Mouse (Mus musculus) layer of hippocampus, adult 8-10 months (tissue): ENCODE results near the gene Hif3a. TPM values are rescaled to one million over a fixed set of nuclear protein-coding genes. Genes with fewer than 3 reads are reported as not detected.
"Not testable (repeated sequence)": the region's sequence is repeated elsewhere in the genome, so short reads cannot be mapped to it uniquely, and the experiment has no call there.

Experiments used
- DNase-seq, 2 experiments: peaks; one replicate each; pipeline ENCODE4 v3.0.0; 2022; ENCODE audit warnings: low spot score in 2 of 2
- total RNA-seq, 4 experiments: library from RNA; stranded (reverse); gene quantifications; 2 replicates each; pipeline ENCODE4 v1.2.4; 2022

The Hif3a gene
- total RNA-seq = 10 to 100 TPM in 2 of 4 experiments, 1 to 10 TPM in 2; 8.3 to 14.6 (median 11.2) TPM

DNA sequence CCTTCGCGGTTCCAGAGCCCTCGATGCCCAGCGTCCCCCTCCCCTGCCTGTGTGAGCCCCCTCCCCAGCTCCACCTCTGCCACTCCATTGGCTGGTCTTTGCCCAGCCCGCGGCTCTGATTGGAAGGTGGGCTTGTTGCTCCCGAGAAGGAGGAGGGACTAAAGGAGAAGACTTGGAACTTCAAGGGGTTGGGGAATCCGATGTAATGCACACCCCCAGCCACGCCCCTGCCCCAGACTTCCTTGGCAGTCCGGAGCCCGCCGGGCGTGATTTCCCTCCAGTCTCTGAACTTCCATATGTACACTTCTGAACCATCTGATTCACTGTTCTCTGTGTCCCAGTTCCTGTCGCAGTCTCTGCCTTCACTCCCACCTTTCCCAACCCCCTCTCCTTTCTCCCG lies at the start of gene Hif3a:
Gene Hif3a (minus strand): TSS at position 39 of the 400 bp plus-strand sequence.
- DNase-seq = peak in 1 of 2 experiments; percentile 42

DNA sequence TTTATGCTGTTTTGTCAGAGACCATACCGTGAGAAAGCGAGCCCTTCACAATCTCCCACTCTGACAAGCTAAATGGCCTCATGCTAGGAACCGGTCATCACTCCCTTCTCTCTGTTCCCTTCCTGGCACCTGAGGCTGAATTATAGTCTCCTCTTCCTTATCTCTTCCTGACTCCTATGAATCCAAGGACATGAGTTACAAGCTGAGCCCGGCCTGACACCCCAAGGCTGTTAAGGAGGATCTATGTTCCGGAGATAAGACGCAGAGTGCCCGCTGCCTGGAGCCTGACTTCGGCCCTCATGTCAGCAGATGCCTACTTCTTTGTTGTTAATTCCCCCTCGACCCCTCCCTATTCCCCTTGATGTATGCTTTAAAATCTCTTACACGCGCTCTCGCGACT lies 39.4 kb upstream of the Hif3a start:
- not testable (repeated sequence) for DNase-seq

DNA sequence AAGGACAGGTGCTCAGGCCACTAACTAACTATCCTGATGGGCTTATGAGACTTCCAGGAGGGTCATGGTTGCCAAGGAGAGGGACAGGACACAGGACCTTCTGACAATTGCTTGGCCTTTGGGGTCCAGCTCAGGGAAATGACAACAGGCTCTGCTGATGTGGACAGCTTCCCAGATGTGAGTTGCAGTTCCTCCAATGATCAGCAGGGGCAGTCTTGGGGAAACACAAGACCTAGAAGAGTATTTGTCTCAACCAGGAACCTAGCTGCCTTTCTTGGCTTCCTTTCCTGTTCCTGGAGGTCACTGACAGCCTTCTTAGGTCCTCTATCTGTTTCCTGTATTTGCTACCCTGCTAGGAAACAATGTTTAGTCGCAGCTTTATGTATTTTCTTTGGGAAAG lies 29.1 kb upstream of the Hif3a start:
- DNase-seq = no peak

DNA sequence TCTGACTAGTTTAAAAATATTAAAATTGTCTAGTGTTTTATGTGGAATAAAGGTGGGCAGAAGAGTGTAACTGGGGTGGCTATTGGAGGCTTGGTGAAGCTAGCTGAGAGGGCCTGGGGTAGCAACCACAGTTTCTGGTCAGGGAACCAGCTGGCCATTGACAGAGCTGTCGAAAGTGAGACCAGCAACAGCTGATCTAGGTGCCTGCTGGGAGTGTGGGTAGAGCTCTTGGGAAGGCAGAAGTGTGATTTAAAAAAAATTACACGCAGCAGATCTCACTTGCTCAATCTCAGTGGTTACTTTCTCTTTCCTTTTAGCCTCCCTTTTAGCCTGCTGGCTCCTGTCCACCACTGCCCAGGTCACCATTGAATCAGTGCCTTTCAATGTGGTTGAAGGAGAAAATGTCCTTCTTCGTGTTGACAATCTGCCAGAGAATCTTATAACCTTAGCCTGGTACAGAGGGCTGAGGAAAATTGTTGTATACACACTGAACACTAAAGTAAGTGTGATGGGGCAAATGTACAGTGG lies 27.9 kb upstream of the Hif3a start:
- no peak for DNase-seq

DNA sequence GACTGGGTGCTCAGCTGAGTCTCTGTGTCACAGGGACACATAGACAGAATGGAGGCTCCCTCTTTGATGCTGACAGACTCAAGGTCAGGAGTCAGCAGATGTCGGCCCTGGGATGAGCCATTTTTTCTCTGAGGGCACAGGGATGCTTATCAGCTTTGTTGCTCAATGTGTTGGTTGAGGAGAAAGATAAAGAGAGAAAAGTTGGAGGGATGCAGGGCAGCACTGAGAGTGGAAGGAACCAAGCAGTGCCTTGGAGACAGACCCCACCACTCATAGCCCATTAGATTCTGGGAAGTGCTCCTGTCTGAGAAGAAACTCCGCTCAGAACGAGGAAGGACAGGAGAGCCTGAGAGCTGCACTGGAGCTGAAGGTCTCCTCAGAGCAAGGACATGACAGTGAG lies 25.5 kb upstream of the Hif3a start:
- DNase-seq = no peak

DNA sequence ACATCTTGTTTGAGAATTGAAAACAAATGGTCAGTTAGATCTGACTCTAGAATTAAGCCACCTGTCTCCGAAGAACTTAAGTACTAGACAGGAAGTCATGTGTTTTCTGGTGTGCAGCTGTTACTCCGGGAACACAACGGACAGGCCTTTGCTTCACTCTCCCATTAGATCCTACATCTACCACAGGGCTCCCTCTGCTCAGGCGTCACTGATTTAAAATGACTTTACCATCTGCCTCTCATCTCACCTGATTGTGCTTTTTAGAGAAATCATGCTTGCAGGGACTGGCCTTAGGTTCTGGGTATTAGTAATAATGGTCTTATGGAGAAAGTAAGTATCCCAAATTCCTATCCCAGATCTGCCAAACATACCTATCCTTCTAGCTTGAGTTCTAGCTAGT lies 20.5 kb upstream of the Hif3a start:
- no peak for DNase-seq

DNA sequence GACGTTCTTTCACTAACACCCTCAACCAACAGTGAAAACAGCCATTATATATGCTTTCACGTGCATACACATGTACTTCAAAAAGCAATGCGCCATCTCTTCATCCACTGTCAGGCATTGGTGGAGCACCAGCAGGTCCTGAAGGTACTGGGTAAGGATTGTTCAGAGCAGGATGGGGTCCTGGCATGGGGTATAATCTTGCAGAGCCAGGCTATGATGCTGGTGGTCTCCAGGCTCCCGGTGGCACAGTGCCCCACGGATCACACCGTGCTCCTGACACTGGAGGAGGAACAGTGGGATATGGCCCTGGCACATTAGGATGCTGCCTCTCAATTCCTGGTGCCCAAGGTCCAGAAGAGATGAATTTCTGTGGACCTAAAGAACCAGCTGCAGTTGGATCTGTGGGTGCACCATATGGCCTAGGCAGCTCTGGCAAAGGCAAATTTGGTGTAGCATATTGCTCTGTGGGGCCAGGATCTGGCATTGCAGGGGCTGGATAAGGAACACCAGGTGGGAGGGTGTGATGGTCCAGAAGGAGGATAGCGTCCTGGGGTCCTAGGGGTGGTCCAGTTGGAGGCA lies 15.9 kb upstream of the Hif3a start:
- DNase-seq = no peak

DNA sequence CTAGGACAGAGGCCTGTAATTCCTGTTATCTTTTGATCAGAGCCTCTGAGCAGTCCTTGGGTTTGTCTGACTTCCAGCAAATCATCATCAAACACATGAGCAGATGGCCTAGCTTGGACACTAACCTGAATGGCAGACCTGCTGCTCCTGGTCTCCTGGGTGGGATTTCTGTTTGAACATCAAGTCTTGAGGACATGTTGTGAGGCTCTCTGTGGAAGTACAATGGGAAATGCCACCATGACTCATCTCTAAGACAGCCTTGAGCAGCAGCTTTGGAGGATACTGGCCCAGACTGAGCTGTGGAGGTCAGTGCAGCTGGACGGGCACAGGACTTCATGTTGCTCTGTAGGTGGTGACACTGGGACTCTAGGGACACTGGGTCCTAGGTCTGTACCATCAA lies 14.3 kb upstream of the Hif3a start:
- DNase-seq = no peak

DNA sequence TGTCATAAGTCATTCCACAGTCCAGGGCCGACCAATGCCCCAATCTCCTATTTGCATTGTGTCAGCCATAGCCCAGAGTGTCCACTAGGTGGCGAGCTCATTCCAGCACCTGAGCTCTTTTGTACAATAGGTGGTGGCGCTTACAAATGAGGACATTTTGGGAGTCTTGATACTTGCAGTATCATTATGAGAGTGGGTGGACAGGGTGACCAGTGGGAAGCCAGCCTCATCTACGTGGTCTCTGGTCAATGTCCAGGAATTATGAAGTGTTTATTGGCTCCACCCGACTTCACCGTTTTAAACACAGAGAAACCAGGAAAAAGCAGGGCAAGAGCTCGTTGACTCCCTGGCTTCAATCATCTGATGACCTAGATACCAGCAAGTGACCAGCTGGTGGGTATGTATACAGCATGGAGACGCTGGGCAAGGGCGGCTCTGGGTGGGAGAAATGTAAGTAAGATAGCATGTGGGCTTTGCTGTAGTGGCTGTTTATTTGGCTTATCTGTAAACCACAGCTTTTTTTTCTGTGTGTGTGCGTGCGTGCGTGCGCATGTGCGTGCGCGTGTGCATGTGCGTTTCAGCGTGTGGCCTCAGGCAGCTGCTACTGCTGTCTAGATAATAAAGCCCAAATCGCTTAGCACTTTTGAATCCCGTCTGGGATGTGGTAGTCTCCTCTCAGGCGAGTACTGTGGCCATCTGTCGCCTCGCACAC lies 11.8 kb upstream of the Hif3a start, which contains the start of gene Psg16:
Gene Psg16 (plus strand): TSS at position 137 of the 712 bp plus-strand sequence.
- peak; percentile 33 to 64 for DNase-seq

DNA sequence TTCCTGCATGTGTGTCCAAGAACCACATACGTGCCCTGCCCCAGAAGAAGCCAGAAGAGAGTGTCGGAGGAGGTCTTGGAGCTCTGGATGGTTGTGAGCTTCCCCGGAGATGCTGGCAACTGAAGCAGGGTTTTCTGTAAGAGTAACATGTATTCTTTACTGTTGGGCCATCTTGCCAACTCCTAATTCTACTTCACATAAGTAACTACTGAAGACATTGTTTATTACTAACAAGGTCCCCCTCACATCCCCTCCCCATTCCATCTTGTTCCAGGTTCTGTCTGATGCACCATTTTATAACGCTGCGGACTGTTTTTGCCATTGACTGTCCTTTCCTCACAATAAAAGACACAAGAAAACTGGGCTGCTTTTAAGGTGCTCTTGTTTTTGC lies 11.3 kb upstream of the Hif3a start:
- no peak for DNase-seq

DNA sequence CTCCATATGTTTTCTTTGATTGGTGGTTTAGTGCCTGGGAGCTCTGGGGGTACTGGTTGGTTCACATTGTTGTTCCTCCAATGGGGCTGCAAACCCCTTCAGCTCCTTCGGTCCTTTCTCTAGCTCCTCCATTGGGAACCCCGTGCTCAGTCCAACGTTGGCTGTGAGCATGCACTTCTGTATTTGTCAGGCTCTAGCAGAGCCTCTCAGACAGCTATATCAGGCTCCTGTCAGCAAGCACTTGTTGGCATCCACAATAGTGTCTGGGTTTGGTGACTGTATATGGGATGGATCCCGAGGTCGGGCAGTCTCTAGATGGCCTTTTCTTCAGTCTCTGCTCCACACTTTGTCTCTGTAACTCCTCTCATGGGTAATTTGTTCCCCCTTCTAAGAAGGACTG lies 5.4 kb upstream of the Hif3a start:
- DNase-seq = not testable (repeated sequence)

DNA sequence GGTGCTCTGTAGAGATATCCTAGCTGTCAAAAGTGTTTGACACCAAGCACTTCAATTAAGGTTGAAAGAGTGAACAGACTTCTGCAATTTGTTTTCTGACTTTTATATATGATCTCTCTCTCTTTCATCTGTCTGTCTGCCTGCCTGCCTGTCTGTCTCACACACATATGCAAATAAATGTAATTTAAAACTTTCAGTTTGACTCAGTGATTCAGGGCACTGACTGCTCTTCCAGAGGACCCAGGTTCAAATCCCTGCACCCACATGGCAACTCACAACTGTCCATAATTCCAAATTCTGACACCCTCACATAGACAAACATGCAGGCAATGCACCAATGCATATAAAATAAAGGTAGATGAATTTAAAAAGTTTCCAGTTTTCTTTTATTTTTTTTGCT lies 4.8 kb upstream of the Hif3a start:
- DNase-seq = no peak

DNA sequence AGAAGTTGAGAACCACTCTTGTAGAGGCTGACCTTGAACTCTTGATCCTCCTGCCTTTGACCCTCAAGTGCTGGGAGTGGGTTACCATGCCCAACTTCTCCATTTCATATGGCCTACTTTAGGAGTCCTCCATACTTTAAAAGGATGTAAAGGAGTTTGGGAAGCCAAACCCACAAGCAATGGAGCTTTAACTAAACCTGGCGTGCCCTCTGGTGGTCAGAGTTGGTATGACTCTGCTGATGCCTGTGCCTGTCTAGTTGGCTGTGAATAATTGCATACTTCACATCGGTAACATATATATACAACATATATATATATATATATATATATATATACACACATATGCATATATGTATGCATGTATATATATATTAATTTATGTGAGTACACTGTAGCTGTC lies 4.2 kb upstream of the Hif3a start:
- peak; percentile 70 to 91 for DNase-seq

DNA sequence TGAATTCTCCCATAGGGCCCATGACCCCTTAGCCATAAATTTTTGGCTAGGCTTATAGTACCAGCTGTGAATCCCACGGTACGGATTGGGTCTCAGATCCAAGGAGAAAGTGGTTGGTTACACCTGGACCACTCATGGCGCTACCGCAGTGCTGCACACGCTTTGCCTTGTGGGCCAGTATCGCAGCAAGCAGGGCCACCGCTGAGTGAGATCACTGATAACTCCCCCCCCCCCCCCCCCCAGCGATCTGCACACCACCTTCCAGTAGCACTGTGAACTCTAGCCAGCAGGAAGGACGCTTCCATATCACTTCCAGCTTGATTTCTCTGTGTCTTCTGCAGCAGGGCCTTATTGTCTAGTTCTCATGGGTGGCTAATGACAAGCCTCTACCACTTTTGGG lies 3.4 kb upstream of the Hif3a start:
- no peak for DNase-seq

DNA sequence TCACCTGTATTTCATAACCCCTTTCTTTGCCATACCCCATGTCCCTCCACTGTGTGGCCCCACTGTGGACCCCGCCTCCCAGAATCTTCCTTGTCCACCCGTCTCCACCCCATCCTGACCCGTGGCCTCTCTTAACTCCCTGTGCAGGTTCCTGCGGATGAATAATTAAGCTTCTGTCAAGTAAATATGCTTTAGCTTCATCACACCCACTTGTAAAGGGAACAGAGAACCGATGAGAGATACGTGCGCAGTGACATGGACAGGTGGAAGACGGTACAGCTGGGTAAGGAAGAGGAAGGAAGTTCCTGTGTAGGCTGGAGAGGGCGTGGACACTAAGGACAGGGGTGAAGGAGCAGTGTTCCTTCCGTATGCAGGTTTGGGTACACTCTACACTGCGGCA lies 618 bp upstream of the Hif3a start:
- DNase-seq = no peak

DNA sequence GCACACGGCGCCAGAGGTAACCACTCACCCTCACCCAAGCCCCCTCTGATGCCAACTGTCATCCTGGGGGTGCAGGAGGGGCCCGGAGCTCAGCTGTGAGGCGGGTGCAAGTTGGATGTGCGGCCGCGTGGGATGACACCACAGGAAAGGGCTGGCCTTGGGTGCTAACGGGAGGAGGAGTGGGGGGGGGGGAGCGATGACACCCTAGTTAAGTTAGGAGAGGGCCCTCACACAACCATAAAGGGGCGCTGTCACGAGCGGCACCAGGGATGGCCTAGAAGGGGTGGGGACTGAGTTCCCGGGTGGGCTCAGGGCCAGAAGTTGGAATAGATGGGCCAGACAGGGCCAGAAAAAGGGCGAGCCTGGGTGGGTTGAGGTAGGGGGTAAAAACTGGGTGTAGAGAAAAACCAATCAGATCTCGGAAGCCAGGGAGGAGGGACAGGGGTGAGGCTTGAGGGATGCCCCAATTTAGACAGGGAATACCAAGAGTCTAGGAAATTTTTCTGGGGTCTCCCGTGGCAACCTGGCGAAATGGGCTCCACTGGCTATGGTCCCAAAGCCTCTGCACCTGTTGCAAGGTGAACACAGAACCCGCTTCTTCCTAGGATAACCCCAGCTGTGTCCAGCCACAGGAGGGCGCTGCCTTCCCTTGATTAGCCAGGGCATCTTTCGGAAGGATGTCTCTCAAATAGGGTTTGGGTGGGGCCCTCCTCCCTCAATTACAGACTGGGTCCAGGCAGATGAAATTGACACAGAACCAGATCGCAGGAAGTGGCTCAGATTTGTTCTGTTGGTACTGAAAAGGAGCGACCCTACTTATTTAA lies 1.2 kb downstream of the Hif3a start:
- peak in 1 of 2 experiments; percentile 36 for DNase-seq

DNA sequence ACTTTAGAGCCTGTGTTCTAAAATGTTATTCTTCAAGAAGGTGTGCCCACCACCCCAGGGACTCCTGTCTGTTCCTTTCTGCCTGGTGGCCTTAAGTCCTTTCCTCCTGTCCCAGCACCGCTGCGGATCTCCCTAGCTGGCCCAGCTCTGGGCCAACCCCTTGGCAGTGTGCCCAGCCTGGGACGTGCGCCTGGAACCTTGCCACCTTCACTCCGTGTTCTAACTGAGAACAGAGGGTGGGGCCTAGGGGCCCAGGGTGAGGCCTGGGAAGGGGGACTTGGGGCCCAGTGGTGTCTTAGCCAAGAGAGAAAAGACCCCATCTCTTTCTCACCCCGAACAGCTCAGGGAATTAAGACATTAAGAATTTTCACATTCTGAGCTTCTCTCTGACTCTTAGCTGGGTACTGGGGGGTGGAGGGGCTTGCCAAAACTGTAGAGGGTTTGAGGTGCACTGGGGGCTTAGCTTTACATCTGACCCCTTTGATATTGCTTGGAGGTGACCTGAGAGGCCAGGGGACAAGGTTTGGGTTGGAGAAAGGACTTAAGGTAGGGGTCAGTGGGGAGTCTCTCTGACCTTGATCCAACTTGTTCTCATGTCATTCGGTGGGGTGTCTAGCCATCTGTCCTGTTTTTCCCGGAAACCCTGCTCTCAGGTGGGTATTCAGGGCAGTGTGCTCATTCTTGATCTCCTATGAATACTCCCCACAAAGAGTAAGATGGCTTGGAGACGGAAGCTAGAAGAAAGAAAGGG lies 2.0 kb downstream of the Hif3a start:
- peak; percentile 82 to 93 for DNase-seq

DNA sequence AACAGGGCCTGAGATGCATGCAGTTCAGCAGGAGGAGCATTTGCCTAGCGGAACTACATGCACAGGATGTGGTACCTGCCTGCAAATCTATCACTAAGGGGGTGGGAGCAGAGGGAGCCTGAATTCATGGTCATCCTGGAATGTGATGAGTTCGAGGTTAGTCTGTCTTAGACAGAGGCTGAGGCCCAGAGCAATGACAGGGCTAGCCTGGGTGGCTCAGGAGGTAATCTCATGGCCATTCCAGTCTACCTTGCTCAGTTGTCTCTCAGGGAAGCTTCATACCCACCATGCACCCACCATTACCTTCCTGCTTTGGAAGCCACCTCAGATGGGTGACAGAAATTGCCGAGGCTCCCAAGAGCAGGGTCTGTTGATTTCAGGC lies 2.8 kb downstream of the Hif3a start:
- DNase-seq = no peak

DNA sequence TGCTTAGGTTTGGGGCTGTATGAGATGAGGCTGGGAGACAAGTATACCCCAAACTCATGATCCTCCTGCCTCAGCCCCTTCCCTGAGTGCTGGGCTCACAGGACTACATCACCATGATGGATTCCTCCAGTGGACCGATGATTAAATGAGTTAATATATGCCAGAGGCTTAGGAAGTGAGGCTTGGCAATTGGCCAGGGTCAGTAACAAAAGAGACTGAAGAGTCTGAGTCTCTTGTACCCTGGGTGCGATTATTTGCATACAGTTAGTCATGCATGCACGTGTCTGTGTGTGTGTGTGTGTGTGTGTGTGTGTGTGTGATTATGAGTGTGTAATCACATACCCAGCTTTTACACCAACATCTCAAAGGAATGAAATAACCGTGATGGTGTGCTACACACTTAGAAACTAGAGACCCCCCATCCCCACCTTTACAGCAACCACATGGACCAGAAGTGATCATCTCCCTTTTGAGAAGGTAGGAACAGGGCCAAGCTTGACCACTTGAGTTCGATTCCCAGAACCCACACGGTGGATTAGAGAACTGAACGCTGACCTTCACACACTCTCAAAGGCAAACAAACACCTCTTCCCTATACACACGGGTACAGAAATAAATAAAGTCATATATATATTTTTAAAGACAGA lies 3.3 kb downstream of the Hif3a start:
- DNase-seq = peak in 1 of 2 experiments; percentile 40

DNA sequence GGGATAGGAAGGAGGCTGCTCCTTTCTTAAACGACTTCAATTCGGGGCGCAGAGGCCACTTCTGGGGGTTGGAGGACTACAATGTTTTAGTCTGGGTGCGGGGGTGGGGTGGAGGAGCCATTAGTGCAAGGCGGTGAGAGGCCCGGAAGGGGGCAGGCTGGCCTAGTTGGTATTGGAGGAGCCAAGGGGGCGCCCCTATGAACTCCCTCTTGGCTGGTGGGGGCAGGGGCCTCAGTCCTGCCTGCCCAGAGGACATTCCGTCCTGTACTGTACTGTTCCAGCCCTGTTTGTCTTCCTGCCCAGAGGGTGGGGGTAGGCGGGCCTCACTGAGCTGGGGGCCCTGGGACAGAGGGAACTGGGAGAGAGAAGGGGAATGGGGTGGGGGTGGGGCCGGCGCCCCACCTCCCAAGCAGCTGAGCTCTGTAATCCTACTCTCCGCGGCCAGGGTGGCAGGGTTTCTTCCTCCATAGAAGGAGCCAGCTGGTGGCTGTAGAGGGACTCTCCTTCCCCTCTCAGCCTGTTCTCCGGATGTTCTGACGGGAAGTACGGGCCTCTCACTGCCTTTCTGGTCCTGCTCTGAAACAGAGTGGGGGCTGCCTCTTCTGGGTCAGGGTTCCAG lies 4.0 kb downstream of the Hif3a start:
- DNase-seq = peak; percentile 75 to 77
